Mouse (Mus musculus): ENCODE results near the gene Olfr824. TPM values are rescaled to one million over a fixed set of nuclear protein-coding genes. Genes with fewer than 3 reads are reported as not detected.
A peak's percentile ranks its signal among the peaks of the same experiment; 100 is the strongest.

Gene Olfr824
- polyA plus RNA-seq, 1 experiment from 2014 or later, result not detected

DNA sequence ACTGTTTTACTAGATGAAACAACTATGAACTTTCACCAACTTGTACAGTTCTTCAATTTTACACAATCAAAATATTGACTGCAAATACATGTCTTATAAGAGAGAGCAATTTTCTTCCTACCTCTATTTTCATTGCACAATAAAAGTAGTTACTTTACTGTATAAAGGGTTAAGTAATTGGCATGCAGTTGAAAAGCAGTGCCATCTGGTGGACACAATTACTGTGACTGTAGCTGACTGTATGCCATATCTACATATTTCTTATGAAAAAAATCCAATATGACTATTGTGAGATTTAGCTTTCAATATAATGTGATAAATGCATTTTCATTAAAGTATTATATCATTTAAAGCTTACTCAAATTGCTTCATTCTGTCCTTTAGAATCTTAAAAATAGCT, 33.7 kb downstream of the Olfr824 start:
- TF ChIP-seq CTCF (IDR thresholded peaks at IDR 0.05; ENCODE audit: low read depth), result peak; percentile 61
- no peak for ATAC-seq
- Histone ChIP-seq H3K9me3 (ENCODE audit: control insufficient read depth) (no peaks in the 10 kb centered on the region), H3K36me3 (ENCODE audit: control insufficient read depth, insufficient read depth) (no peaks in the 10 kb centered on the region), H3K9ac (ENCODE audit: low read depth, low read length) (no peak overlapping the region), H3K4me3 (ENCODE audit: low read depth, low read length) (no peak overlapping the region), H3K27ac (ENCODE audit: low read depth, low read length) (no peak overlapping the region), H3K4me1 (replicated peaks; ENCODE audit: control insufficient read depth, insufficient read depth, low read length) (no peaks in the 10 kb centered on the region), H3K27me3 (replicated peaks; ENCODE audit: control insufficient read depth, insufficient read depth, low read length) (no peaks in the 10 kb centered on the region), H3K4me2 (replicated peaks; ENCODE audit: low read depth) (no peak overlapping the region)

DNA sequence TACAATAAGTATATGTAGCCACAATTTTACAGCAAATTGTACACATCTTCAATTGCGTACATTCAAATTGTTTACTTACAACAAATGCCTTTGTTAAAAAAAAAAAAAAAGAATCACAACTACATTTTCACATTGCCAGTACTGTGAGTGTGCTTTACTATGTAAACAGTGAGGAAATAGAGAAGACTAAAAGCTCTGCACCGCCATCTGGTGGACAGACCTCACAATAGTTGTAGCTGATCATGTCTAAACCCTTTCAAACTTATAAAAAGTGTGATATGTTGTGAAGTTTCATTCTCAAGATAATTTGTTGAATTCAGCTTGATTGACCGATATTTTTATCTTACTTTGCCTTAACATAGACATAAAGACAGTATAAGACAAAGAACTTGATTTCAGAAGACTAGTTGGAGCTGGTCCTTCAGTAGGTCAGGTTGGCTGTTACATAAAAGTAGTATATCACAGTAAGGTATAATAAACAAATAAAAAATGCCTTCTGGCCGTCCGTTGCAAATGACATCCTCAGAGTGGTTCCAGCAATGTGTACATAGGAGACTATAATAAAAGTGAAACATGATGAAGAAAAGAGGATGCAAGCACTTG, 36.9 kb downstream of the Olfr824 start:
- no peak overlapping the region for H3K4me2 ChIP-seq (replicated peaks; ENCODE audit: low read depth)
- no peak overlapping the region for H3K27ac ChIP-seq (ENCODE audit: low read depth, low read length)
- no peaks in the 10 kb centered on the region for H3K9me3 ChIP-seq (ENCODE audit: control insufficient read depth)
- no peaks in the 10 kb centered on the region for H3K36me3 ChIP-seq (ENCODE audit: control insufficient read depth, insufficient read depth)
- no peaks in the 10 kb centered on the region for H3K27me3 ChIP-seq (replicated peaks; ENCODE audit: control insufficient read depth, insufficient read depth, low read length)
- peak; percentile 77 for TF ChIP-seq CTCF (IDR thresholded peaks at IDR 0.05; ENCODE audit: low read depth)
- no peak overlapping the region for H3K9ac ChIP-seq (ENCODE audit: low read depth, low read length)
- no peaks in the 10 kb centered on the region for H3K4me1 ChIP-seq (replicated peaks; ENCODE audit: control insufficient read depth, insufficient read depth, low read length)
- H3K4me3 ChIP-seq (ENCODE audit: low read depth, low read length), result no peak overlapping the region
- ATAC-seq, result 0 out of 2 replicates have a peak, but pooled peaks have one; percentile 47
- WGBS, result 12% methylated on average over 5 of the region's 5 CpGs

Other genes with a start within 250 kb of the Olfr824 start
- not detected in 2 replicates for gene Olfr815, start 224.1 kb downstream of the Olfr824 start, polyA plus RNA-seq (2015; fragmentation: Nextera tagmentation; extraction: Ambion mirVana)
- gene Olfr816, start 214.4 kb downstream of the Olfr824 start, polyA plus RNA-seq (2015; fragmentation: Nextera tagmentation; extraction: Ambion mirVana), result not detected in 2 replicates
- not detected in 2 replicates for gene Olfr818, start 180.9 kb downstream of the Olfr824 start, polyA plus RNA-seq (2015; fragmentation: Nextera tagmentation; extraction: Ambion mirVana)
- gene Olfr819, start 162.7 kb downstream of the Olfr824 start, polyA plus RNA-seq (2015; fragmentation: Nextera tagmentation; extraction: Ambion mirVana), result not detected in 2 replicates
- gene Olfr247, start 153.9 kb downstream of the Olfr824 start, polyA plus RNA-seq (2015; fragmentation: Nextera tagmentation; extraction: Ambion mirVana), result not detected in 2 replicates
- not detected in 2 replicates for gene Gm10310, start 144.9 kb downstream of the Olfr824 start, polyA plus RNA-seq (2015; fragmentation: Nextera tagmentation; extraction: Ambion mirVana)
- not detected in 2 replicates for gene Olfr820, start 117.4 kb downstream of the Olfr824 start, polyA plus RNA-seq (2015; fragmentation: Nextera tagmentation; extraction: Ambion mirVana)
- gene Olfr821, start 99.7 kb downstream of the Olfr824 start, polyA plus RNA-seq (2015; fragmentation: Nextera tagmentation; extraction: Ambion mirVana), result not detected in 2 replicates
- not detected in 2 replicates for gene Olfr822, start 58.8 kb downstream of the Olfr824 start, polyA plus RNA-seq (2015; fragmentation: Nextera tagmentation; extraction: Ambion mirVana)
- gene Olfr823, start 14.6 kb downstream of the Olfr824 start, polyA plus RNA-seq (2015; fragmentation: Nextera tagmentation; extraction: Ambion mirVana), result not detected in 2 replicates
- not detected in 2 replicates for gene Olfr825, start 36.8 kb upstream of the Olfr824 start, polyA plus RNA-seq (2015; fragmentation: Nextera tagmentation; extraction: Ambion mirVana)
- gene Olfr826, start 54.2 kb upstream of the Olfr824 start, polyA plus RNA-seq (2015; fragmentation: Nextera tagmentation; extraction: Ambion mirVana), result not detected in 2 replicates
- not detected in 2 replicates for gene Olfr827, start 84.4 kb upstream of the Olfr824 start, polyA plus RNA-seq (2015; fragmentation: Nextera tagmentation; extraction: Ambion mirVana)
- gene Neurod4, start 150.2 kb upstream of the Olfr824 start, polyA plus RNA-seq (2015; fragmentation: Nextera tagmentation; extraction: Ambion mirVana), result not detected in 2 replicates
- 0.48 and 0.64 TPM in 2 replicates for gene Tespa1, start 192.9 kb upstream of the Olfr824 start, polyA plus RNA-seq (2015; fragmentation: Nextera tagmentation; extraction: Ambion mirVana)